Mouse (Mus musculus): ENCODE data around the gene Hoxc9.

The Hoxc9 gene

GRCm38 (mm10) chr15:102998608-102999182, 22.5 kb downstream of the Hoxc9 start:
- no peak for DNase-seq (ENCODE audit: low spot score in 2 of 2)

GRCm38 (mm10) chr15:102999183-102999831, 23.1 kb downstream of the Hoxc9 start:
- DNase-seq (ENCODE audit: low spot score in 2 of 2): no peak

- DNase-seq (ENCODE audit: low spot score in 2 of 2): no peak
Measured at GRCm38 (mm10) chr15:102999955-103000354, 23.7 kb downstream of the Hoxc9 start.

- no peak for DNase-seq (ENCODE audit: low spot score in 2 of 2)
Measured at GRCm38 (mm10) chr15:103000501-103000901, 24.3 kb downstream of the Hoxc9 start.

- DNase-seq (ENCODE audit: low spot score in 2 of 2): no peak
Measured at GRCm38 (mm10) chr15:103001370-103001769, 25.1 kb downstream of the Hoxc9 start.

GRCm38 (mm10) chr15:103002156-103002555, 25.9 kb downstream of the Hoxc9 start:
- no peak for DNase-seq (ENCODE audit: low spot score in 2 of 2)

- DNase-seq (ENCODE audit: low spot score in 2 of 2): no peak
Measured at GRCm38 (mm10) chr15:103002821-103003448, 26.7 kb downstream of the Hoxc9 start.

- no peak for DNase-seq (ENCODE audit: low spot score in 2 of 2)
Measured at GRCm38 (mm10) chr15:103005308-103005707, 29.1 kb downstream of the Hoxc9 start.

- no peak for DNase-seq (ENCODE audit: low spot score in 2 of 2)
Measured at GRCm38 (mm10) chr15:103005797-103006196, 29.6 kb downstream of the Hoxc9 start.

GRCm38 (mm10) chr15:103006326-103006725, 30.1 kb downstream of the Hoxc9 start:
- no peak for DNase-seq (ENCODE audit: low spot score in 2 of 2)

GRCm38 (mm10) chr15:103009265-103010111, 33.2 kb downstream of the Hoxc9 start:
- DNase-seq (ENCODE audit: low spot score in 2 of 2): no peak

- DNase-seq (ENCODE audit: low spot score in 2 of 2): no peak
Measured at GRCm38 (mm10) chr15:103010112-103010846, 34.0 kb downstream of the Hoxc9 start.

GRCm38 (mm10) chr15:103010847-103011555, 34.8 kb downstream of the Hoxc9 start:
- no peak for DNase-seq (ENCODE audit: low spot score in 2 of 2)

GRCm38 (mm10) chr15:103011928-103012486, 35.8 kb downstream of the Hoxc9 start:
- DNase-seq (ENCODE audit: low spot score in 2 of 2): no peak

GRCm38 (mm10) chr15:103013238-103013984, 37.2 kb downstream of the Hoxc9 start:
- no peak for DNase-seq (ENCODE audit: low spot score in 2 of 2)

- no peak for DNase-seq (ENCODE audit: low spot score in 2 of 2)
Measured at GRCm38 (mm10) chr15:103014166-103015008, 38.1 kb downstream of the Hoxc9 start.

- DNase-seq (ENCODE audit: low spot score in 2 of 2): no peak
Measured at GRCm38 (mm10) chr15:103015009-103015399, 38.8 kb downstream of the Hoxc9 start.

GRCm38 (mm10) chr15:103015406-103016166, 39.3 kb downstream of the Hoxc9 start:
- no peak for DNase-seq (ENCODE audit: low spot score in 2 of 2)

All from spleen, postnatal 4 days (tissue).